Mouse (Mus musculus) CH12.LX (cell line): ENCODE data around the gene Phf5a. TPM values are rescaled to one million over a fixed set of nuclear protein-coding genes. Genes with fewer than 3 reads are reported as not detected.

Experiments
- DNase-seq: peaks from one replicate; pipeline ENCODE4 v3.0.0-alpha.2; 2013; ENCODE audit errors: extremely low read depth
- H3K27ac ChIP-seq: 2 replicates; pipeline ENCODE4 v1.5.1; 2012; ENCODE audit warnings: low read depth, mild to moderate bottlenecking, control low read depth, moderate library complexity; ENCODE audit not compliant: insufficient read depth
- H3K27me3 ChIP-seq: replicated peaks from 2 replicates; pipeline ENCODE3; 2012; ENCODE audit warnings: inconsistent platforms
- H3K36me3 ChIP-seq, 2 experiments: replicated peaks in 1 of 2; 2 replicates each; pipeline versions ENCODE3 to v1.6.1; 2012; ENCODE audit warnings: inconsistent platforms in 1 of 2, low read length in 1 of 2, mild to moderate bottlenecking in 1 of 2, mixed read lengths in 1 of 2, moderate library complexity in 1 of 2; ENCODE audit not compliant: control insufficient read depth in 1 of 2, insufficient read depth in 1 of 2
- H3K4me1 ChIP-seq, 2 experiments: 2 replicates each; pipeline ENCODE4 v1.6.1; 2012; ENCODE audit warnings: inconsistent platforms in 1 of 2, moderate library complexity in 1 of 2; ENCODE audit not compliant: insufficient read depth in 2 of 2, control insufficient read depth in 1 of 2
- H3K4me2 ChIP-seq: 2 replicates; pipeline ENCODE4 v1.6.1; 2012; ENCODE audit warnings: low read depth, mild to moderate bottlenecking, control low read depth; ENCODE audit not compliant: poor library complexity, insufficient read depth, severe bottlenecking
- H3K4me3 ChIP-seq, 3 experiments: fragments of 150-350 bp in 1 of 3; sonication (generic) in 1 of 3; replicated peaks in 1 of 3; 2 replicates each; pipeline versions ENCODE3 to v1.5.1; 2011 to 2012; ENCODE audit warnings: low read depth in 2 of 3, low read length in 2 of 3, mild to moderate bottlenecking in 2 of 3, moderate library complexity in 2 of 3, control low read depth in 1 of 3, improper control_type of control experiment in 1 of 3, inconsistent platforms in 1 of 3, mixed read lengths in 1 of 3; ENCODE audit not compliant: poor library complexity in 1 of 3
- H3K79me2 ChIP-seq: replicated peaks from 2 replicates; pipeline ENCODE4 v1.6.1; 2012; ENCODE audit warnings: mild to moderate bottlenecking, moderate library complexity; ENCODE audit not compliant: control insufficient read depth, poor library complexity, insufficient read depth, severe bottlenecking; ENCODE audit errors: extremely low read depth
- H3K9ac ChIP-seq: 2 replicates; pipeline ENCODE4 v1.6.1; 2012; ENCODE audit warnings: low read depth, mild to moderate bottlenecking, control low read depth, moderate library complexity; ENCODE audit not compliant: insufficient read depth
- H3K9me3 ChIP-seq: replicated peaks from 2 replicates; pipeline ENCODE3; 2012; ENCODE audit warnings: low read length, inconsistent platforms, mixed read lengths
- CHD2 ChIP-seq: IDR thresholded peaks from 2 replicates; pipeline ENCODE4 v1.6.1; 2011; ENCODE audit warnings: low read length, improper control_type of control experiment
- CTCF ChIP-seq, 2 experiments: IDR thresholded peaks in 1 of 2; conservative IDR thresholded peaks in 1 of 2; 2 replicates each; pipeline ENCODE4 v1.5.1; 2011 to 2012; ENCODE audit warnings: low read depth in 2 of 2, low read length in 2 of 2, improper control_type of control experiment in 1 of 2, inconsistent platforms in 1 of 2, mild to moderate bottlenecking in 1 of 2, moderate library complexity in 1 of 2
- E2F4 ChIP-seq: IDR thresholded peaks from 2 replicates; pipeline ENCODE4 v1.6.1; 2011; ENCODE audit warnings: low read depth, low read length, improper control_type of control experiment; ENCODE audit not compliant: insufficient replicate concordance
- ELF1 ChIP-seq: IDR thresholded peaks from 2 replicates; pipeline ENCODE4 v1.6.1; 2014; ENCODE audit warnings: low read depth, mild to moderate bottlenecking, inconsistent platforms, low read length, improper control_type of control experiment
- EP300 ChIP-seq: IDR thresholded peaks from 2 replicates; pipeline ENCODE4 v1.6.1; 2011; ENCODE audit warnings: low read length, improper control_type of control experiment
- ETS1 ChIP-seq: conservative IDR thresholded peaks from 2 replicates; pipeline ENCODE4 v1.6.1; 2012; ENCODE audit warnings: low read depth, mild to moderate bottlenecking, inconsistent platforms, low read length, improper control_type of control experiment, moderate library complexity
- GABPA ChIP-seq: IDR thresholded peaks from 2 replicates; pipeline ENCODE4 v1.6.1; 2012; ENCODE audit warnings: low read depth, low read length, improper control_type of control experiment, inconsistent platforms; ENCODE audit not compliant: insufficient replicate concordance
- IRF4 ChIP-seq: IDR thresholded peaks from 2 replicates; pipeline ENCODE4 v1.6.1; 2014; ENCODE audit warnings: low read depth, mild to moderate bottlenecking, inconsistent platforms, low read length, improper control_type of control experiment
- JUND ChIP-seq: conservative IDR thresholded peaks from 2 replicates; pipeline ENCODE4 v1.6.1; 2011; ENCODE audit warnings: low read depth, low read length, improper control_type of control experiment
- MAFK ChIP-seq: IDR thresholded peaks from 2 replicates; pipeline ENCODE4 v1.6.1; 2011; ENCODE audit warnings: low read length, improper control_type of control experiment; ENCODE audit not compliant: insufficient replicate concordance
- MEF2A ChIP-seq: IDR thresholded peaks from 2 replicates; pipeline ENCODE4 v1.6.1; 2014; ENCODE audit warnings: low read depth, mild to moderate bottlenecking, inconsistent platforms, low read length, improper control_type of control experiment, borderline replicate concordance
- MXI1 ChIP-seq: IDR thresholded peaks from 2 replicates; pipeline ENCODE4 v1.6.1; 2011; ENCODE audit warnings: mild to moderate bottlenecking, low read depth, low read length, improper control_type of control experiment
- MYC ChIP-seq: IDR thresholded peaks from 2 replicates; pipeline ENCODE4 v1.6.1; 2011; ENCODE audit warnings: low read depth, mild to moderate bottlenecking, improper control_type of control experiment, low read length
- POLR2A ChIP-seq: IDR thresholded peaks from 2 replicates; pipeline ENCODE4 v1.6.1; 2011; ENCODE audit warnings: low read depth, mild to moderate bottlenecking, improper control_type of control experiment, low read length
- POLR2AphosphoS2 ChIP-seq: IDR thresholded peaks from 2 replicates; pipeline ENCODE4 v1.6.1; 2011; ENCODE audit warnings: low read depth, low read length, improper control_type of control experiment
- RAD21 ChIP-seq: IDR thresholded peaks from 2 replicates; pipeline ENCODE4 v1.6.1; 2011; ENCODE audit warnings: low read depth, mild to moderate bottlenecking, low read length, improper control_type of control experiment, moderate library complexity
- RCOR1 ChIP-seq: conservative IDR thresholded peaks from 2 replicates; pipeline ENCODE4 v1.6.1; 2012; ENCODE audit warnings: low read depth, mild to moderate bottlenecking, inconsistent platforms, low read length, improper control_type of control experiment
- SMC3 ChIP-seq: IDR thresholded peaks from 2 replicates; pipeline ENCODE4 v1.6.1; 2011; ENCODE audit warnings: low read depth, low read length, improper control_type of control experiment
- UBTF ChIP-seq: IDR thresholded peaks from 2 replicates; pipeline ENCODE4 v1.6.1; 2012; ENCODE audit warnings: low read depth, mild to moderate bottlenecking, inconsistent platforms, low read length, improper control_type of control experiment, moderate library complexity
- USF1 ChIP-seq: IDR thresholded peaks from 2 replicates; pipeline ENCODE4 v1.6.1; 2014; ENCODE audit warnings: low read depth, mild to moderate bottlenecking, inconsistent platforms, low read length, improper control_type of control experiment
- ZKSCAN1 ChIP-seq: IDR thresholded peaks from 2 replicates; pipeline ENCODE4 v1.6.1; 2012; ENCODE audit warnings: low read depth, inconsistent platforms, low read length, improper control_type of control experiment, borderline replicate concordance
- ZMIZ1 ChIP-seq: IDR thresholded peaks from 2 replicates; pipeline ENCODE4 v1.6.1; 2012; ENCODE audit warnings: low read depth, mild to moderate bottlenecking, inconsistent platforms, low read length, improper control_type of control experiment
- ZNF384 ChIP-seq: IDR thresholded peaks from 2 replicates; pipeline ENCODE4 v1.6.1; 2012; ENCODE audit warnings: low read depth, low read length, improper control_type of control experiment, inconsistent platforms
- dilution Hi-C: fragments of 300-500 bp; cut with MboI; formaldehyde crosslinking; loops from 2 replicates; pipeline ENCODE4 v1.14.3; 2020; ENCODE audit warnings: low sequenced_read_pairs; ENCODE audit not compliant: extremely low pct_unique_long_range_greater_than_20kb, extremely low pct_ligation_motif_present
- in situ Hi-C: fragments of 300-500 bp; cut with MboI; formaldehyde crosslinking; loops from 3 replicates; pipeline ENCODE4 v1.14.3; 2019; ENCODE audit warnings: low sequenced_read_pairs, low pct_ligation_motif_present, low pct_unique_long_range_greater_than_20kb, mixed read lengths
- polyA plus RNA-seq: library from polyadenylated mRNA; unstranded; fragments of >175 nt; gene quantifications from 2 replicates; pipeline ENCODE4 v1.2.1, GENCODE M21; 2012; ENCODE audit warnings: low read depth; ENCODE audit not compliant: insufficient read length
- total RNA-seq, 2 experiments: library from RNA; depleted of rRNA; stranded (reverse); fragments of 300-350 nt in 1 of 2; fragments of >200 nt in 1 of 2; gene quantifications; 2 replicates each; pipeline ENCODE4 v1.2.3; 2012 to 2014

The Phf5a gene
- total and polyA plus RNA-seq, 3 experiments = 86.3 to 177 (median 116) TPM

DNA sequence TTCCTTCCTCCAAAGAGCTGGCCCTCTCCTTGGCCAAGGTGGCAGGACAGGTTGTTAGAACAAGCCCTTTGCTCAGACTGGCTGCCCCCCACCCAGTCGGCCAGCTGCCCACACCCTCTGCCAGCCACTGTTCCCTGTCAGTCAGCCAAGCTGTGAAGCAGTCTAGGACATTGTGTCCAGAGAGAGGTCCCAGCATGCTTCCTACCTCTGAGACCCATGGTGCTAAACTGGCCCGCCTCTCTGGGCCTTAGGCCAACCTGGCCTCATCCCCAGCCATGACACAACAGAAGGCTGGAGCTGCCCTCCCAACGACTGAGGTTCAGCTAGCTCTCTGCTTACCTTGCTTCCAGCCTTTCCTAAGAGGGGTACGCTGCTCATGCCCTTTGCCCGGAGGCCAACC is 32.1 kb downstream of the Phf5a start:
- H3K27ac ChIP-seq = no peak overlapping the region
- peaks cover 3 to 11% of the 10 kb centered on the region in 2 experiments; a peak in 2 of 4 replicates for H3K4me1 ChIP-seq
- no peaks in the 10 kb centered on the region for H3K36me3 ChIP-seq
- no peak overlapping the region for H3K4me2 ChIP-seq
- TF ChIP-seq RCOR1 (no peak), UBTF (no peak), MYC (no peak), MEF2A (no peak), ZKSCAN1 (no peak), ZMIZ1 (no peak), POLR2AphosphoS2 (no peak), EP300 (no peak)
- H3K9ac ChIP-seq = no peak overlapping the region
- H3K9me3 ChIP-seq = no peaks in the 10 kb centered on the region
- in situ Hi-C loops = no loop called here
- dilution Hi-C loops = no loop called here
- H3K4me3 ChIP-seq = no peak overlapping the region
- DNase-seq = no peak
- H3K27me3 ChIP-seq = no peaks in the 10 kb centered on the region
- no peaks in the 10 kb centered on the region for H3K79me2 ChIP-seq

DNA sequence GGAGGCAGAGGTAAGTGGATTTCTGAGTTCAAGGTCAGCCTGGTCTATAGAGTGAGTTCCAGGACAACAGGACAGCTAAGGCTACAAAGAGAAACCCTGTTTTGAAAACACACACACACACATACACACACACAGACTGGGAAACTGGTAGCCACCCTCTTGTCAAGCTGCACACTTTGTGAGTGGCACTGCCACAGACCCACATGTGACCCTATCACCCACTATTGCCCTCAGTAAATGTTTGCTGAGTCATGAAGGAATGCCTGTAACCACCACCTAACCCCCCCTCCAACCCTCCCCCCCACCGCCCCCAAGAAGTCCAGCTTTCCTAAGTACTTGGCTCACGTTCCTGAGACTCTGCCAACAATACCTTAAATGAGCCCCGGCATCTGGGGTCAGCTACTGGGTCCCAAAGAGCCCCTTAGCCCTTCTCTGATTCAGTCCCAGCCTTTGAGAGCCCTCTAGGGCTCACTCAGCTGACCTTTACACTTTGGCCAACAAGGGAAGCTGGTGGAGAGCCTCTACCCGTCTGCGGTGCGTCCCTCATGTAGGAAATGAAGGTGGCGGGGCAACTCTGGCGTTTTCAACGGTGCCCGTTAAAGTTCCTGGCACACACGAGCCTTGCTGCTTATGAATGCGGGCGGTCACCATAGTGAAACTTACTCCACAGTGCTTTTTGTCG is 33.0 kb downstream of the Phf5a start:
- Histone ChIP-seq H3K4me3 (no peak overlapping the region), H3K27ac (no peak overlapping the region), H3K4me1 (peaks cover 3 to 17% of the 10 kb centered on the region in 2 experiments; a peak in 2 of 4 replicates), H3K9me3 (no peaks in the 10 kb centered on the region), H3K4me2 (no peak overlapping the region), H3K36me3 (no peaks in the 10 kb centered on the region), H3K27me3 (no peaks in the 10 kb centered on the region), H3K9ac (no peak overlapping the region), H3K79me2 (no peaks in the 10 kb centered on the region)
- in situ Hi-C loops (no loop called here), dilution Hi-C loops (no loop called here)
- DNase-seq = no peak
- TF ChIP-seq JUND = no peak
- TF ChIP-seq ELF1 = no peak
- TF ChIP-seq POLR2A = no peak
- TF ChIP-seq SMC3 = no peak
- no peak for TF ChIP-seq USF1
- TF ChIP-seq RCOR1 = no peak
- no peak for TF ChIP-seq MXI1
- TF ChIP-seq IRF4 = no peak
- no peak for TF ChIP-seq ETS1
- no peak for TF ChIP-seq RAD21
- no peak for TF ChIP-seq ZNF384
- no peak for TF ChIP-seq GABPA
- no peak for TF ChIP-seq E2F4
- TF ChIP-seq MAFK = no peak
- no peak for TF ChIP-seq CTCF (conservative IDR thresholded peaks at IDR 0.05 in 1 of 2, IDR thresholded peaks at IDR 0.05 in 1 of 2; ENCODE audit: low read depth in 2 of 2, low read length in 2 of 2)
- TF ChIP-seq CHD2 = no peak
